Mouse (Mus musculus) spleen, postnatal 14 days (tissue): Measurements from ENCODE around the gene Hoxa9.

Source experiments
- DNase-seq, 2 experiments: peaks; one replicate each; pipeline ENCODE4 v3.0.0; 2021 to 2022; ENCODE audit warnings: low spot score in 2 of 2

The Hoxa9 gene

DNA sequence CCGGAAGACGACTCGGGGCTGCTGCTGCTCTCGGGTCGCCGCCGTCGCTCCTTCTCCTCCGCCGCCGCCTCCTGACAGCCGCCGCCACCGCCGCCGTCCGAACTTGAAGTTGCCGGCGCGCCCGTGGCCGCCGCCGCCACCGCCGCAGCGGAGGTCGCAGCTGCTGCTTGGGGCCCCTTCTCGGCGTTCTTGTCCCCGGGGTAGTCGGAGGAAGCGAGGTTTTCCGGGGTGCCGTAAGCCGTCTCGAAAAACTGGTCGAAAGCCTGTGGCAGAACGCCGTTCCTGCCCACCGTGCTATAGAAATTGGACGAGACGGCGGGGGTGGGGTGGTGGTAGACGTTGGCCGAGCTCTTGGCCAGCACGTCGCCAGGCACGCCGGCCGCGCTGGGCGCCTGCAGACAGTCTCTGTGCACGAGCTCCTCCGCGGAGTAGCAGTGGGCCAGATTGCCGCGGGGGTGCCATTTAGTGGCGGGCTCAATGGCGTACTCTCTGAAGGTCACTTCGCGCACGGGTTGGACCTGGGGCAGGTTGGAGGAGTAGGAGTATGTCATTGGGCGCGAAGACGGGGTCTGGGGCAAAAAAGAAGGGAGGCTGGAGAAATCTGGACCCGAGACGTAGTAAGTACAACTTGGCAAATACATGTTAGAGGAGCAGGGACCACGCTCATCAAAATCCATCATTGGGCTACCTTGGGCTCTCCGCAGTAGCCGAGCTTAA, 14.3 kb upstream of the Hoxa9 start:
- peak in 1 of 2 experiments; percentile 6 for DNase-seq

GRCm38 (mm10) chr6:52244471-52245039, 13.7 kb upstream of the Hoxa9 start:
- DNase-seq, result no peak

DNA sequence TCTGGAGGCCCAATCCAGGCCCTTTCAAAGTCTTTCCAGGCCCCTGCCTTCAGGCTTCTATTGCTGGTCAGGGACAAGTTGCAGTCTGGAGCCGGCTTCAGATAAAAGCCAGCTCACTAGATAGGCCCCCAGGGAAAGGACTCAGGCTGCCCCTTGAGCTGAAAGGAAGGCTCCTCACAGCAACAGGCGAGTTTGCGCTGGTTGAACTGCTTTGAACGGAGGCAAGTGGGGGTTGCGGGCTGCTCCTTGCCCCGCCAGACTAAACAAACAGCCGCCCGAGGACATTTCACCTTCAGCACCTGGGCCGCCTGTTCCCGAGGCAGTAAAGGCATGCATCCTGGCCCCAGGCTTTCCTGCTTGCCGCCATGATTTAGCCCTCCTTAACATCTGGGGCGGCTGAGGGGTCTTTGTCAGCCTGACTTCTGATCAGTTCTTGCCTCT, 12.8 kb upstream of the Hoxa9 start:
- peak in 1 of 2 experiments; percentile 3 for DNase-seq

DNA sequence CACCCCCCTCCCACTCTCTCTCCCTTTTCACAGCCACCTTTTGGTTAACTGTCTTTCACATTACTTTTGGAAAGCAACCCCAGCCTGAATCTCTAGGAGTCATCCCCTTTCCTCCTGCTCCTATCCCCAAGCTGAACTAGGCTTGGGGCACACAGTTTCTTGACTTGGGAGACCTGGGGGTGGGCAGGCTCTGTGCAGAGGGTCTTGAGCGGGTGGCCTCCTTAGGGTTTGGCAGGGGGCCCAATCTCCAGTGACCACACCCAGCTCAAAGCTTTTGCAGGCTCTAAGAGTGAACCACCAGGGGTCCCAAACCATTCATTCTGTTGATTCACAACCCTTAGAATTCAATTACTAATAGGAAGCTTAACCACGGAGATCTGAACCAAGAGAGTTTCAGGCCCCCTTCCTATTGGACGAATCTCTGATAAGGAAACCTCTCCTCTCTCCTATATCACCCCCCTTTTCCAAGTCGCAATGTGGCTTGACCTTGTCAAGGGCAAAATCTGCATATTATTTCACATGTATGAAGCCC, 12.0 kb upstream of the Hoxa9 start:
- peak in 1 of 2 experiments; percentile 1 for DNase-seq

DNA sequence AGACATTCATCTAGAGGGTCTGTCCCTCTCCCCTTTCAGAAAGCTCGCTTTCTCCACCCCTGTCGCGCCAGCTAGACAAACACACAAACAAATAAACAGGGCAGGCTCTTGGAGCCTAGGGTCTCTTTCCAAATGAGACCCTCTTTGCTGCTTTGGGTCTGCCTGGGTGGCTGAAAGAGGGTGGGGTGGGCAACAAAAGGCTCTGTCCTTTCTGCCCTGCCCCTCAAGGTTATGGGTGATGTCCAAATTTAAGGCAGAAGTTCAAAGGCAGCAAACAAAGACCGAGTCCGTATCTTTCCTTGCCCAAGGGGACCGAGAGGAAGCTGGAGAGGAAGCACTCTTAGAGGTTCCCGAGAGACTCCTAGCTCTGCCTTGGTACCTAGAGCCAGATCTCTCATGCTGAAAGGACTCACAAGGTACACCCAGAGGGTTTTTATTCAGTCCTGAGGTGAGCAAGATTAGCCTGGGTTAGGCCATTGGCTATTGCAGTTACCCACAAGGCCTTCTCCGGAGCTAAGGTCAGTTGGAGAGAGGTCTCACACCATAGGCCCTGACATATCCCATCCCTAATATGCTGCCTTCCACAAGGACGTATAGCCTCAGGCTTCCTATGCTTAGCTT, 10.2 kb upstream of the Hoxa9 start:
- DNase-seq, result peak in 1 of 2 experiments; percentile 2

DNA sequence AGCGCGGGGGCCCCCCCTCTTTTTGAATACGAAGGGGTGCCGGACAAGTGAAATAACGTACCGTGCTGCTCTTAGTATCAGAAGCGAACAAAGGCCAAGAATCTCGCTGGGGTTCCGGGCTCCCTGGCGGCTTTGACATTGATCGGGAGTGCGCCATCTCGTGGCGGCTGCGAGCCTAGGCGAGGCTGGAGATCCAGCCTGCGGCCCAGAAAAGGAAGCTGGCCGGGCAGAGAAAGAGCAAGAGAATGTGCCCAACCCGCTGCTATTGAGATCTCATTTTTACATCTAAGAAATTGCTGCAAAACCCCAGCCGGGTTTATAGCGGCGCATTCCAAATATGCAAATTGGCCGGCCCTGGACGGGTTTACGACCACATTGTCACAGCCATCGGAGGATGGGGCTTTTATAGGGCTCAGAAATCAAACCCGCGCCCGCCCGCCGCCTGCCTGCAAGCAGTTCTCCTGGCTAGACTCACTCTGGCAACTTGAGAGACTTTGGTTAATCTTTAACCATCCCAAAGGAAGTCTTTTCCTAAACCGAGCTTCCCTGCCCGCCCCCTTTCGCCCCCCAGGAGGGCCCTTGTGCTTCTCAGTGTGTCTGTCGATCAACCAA, 9.6 kb upstream of the Hoxa9 start, which contains the start of gene Hoxa10:
Hoxa10 (minus strand) TSS at position 466 of the 612 bp plus-strand sequence.
- peak in 1 of 2 experiments; percentile 70 for DNase-seq

DNA sequence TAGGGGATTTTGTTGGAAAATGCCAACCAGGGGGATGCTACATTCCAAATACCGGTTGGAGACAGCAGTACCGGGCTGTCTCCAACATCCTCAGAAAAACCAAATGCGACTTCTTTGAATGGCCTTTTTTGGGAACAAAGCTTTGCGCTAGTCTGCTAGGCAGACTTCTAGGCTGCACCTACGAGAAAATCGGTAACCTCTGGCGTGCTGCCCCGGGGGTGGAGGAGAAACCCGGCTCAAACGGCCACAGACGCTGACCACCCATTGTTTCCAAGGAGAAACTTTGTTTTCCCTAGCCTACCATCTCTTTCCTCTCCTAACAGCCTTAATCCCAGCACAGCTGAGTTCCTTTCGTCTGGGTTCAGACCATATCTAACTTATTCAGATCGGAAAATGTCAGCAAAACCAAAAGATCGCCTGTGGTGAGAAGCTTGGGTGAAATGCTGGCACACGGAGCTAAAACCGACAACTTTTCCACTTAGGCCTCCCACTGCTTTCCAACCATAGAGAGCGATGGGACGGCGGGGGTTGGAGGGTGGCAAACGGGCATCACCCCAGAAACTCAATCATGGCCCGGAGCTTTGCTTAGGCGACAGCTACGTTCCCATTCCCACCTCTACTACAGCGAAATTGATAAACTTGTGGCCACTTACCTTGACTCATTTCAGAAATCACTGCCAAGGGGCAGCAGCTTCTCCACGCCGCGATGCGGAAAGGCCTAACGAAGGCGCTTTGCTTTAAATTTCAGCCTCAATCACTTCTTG, 8.9 kb upstream of the Hoxa9 start:
- DNase-seq, result no peak

- DNase-seq, result no peak
Observed at GRCm38 (mm10) chr6:52238976-52239375, 8.1 kb upstream of the Hoxa9 start.

- no peak for DNase-seq
Observed at GRCm38 (mm10) chr6:52238155-52238545, 7.3 kb upstream of the Hoxa9 start.

DNA sequence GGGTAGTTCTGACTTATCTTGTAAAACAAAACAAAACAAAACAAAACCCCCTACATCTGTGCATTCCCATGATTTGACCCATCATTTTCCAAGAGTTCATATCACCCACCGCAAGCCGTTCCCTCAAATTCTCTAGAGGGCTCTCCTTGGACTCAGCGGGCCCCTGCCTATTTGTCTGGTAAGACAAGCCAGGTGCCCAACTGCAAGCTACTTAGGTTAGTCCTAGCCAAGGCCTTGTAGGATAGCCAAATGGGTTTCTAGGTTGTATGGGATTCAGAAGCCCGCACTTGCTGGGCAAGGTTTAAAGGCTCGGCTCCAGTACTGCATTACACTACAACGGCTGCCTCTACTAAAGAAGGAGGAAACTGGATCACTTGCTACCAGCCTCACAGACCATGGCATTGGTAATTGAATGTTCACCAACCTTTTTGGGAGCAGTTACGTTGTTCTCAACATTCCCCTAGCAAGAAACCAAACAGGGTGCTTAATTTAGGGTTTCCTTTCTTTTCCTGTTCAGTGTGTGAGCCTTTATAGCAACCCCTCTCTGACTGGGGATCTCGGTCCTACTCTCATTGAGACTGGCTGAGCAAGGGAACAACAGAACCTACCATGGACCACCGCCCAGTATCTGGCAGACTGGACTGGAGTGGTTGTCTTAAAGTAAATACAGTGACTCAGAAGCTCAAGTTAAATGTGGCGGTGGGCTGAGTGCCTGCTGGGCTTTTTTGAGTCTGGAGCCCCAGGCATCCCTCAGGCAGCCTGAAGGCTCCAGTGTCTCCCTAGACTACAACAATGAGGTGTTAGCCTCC, 6.7 kb upstream of the Hoxa9 start:
- no peak for DNase-seq

DNA sequence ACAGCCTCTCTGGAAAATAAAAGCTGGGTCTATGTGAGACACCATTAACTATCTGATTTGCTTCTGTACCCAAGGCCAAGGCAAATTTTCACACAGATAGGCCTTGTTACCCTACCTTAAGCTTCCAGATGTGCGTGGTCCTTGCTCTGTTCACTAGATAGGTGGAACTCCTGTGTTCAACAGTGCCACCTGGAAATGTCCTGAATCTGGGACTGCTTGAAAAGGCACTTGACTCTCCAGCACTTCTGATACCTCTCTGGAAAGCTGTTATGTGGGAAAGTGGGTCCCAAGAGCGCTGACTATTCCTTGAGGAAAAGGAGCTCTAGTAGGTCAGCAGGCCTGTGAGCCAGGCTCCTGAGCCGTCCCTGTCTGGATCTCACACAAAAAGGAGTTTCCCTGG, 5.9 kb upstream of the Hoxa9 start:
- no peak for DNase-seq

DNA sequence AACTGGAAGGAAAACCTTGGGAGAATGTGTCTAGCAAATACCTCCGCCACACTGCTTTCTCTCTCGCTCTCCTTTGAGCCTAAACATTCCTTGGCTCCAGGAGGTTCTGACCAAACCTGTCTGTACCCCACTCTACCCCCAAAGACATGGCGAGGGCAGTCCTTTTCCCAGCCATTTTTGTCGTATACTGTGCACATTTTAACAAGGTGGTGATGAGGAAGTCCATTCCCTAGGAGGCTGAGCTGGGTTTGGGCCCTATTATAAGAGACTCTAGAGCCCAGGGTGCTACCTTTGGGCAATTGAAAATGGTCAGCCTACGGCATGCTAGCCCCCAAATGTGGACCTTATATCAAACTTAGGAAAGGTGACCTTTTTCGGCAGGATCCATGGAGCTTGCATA, 5.0 kb upstream of the Hoxa9 start:
- DNase-seq, result no peak

GRCm38 (mm10) chr6:52235267-52235666, 4.4 kb upstream of the Hoxa9 start:
- peak in 1 of 2 experiments; percentile 4 for DNase-seq

- peak in 1 of 2 experiments; percentile 6 for DNase-seq
Observed at GRCm38 (mm10) chr6:52234428-52235140, 3.7 kb upstream of the Hoxa9 start.

- peak in 1 of 2 experiments; percentile 6 for DNase-seq
Observed at GRCm38 (mm10) chr6:52233546-52234427, 2.9 kb upstream of the Hoxa9 start.

DNA sequence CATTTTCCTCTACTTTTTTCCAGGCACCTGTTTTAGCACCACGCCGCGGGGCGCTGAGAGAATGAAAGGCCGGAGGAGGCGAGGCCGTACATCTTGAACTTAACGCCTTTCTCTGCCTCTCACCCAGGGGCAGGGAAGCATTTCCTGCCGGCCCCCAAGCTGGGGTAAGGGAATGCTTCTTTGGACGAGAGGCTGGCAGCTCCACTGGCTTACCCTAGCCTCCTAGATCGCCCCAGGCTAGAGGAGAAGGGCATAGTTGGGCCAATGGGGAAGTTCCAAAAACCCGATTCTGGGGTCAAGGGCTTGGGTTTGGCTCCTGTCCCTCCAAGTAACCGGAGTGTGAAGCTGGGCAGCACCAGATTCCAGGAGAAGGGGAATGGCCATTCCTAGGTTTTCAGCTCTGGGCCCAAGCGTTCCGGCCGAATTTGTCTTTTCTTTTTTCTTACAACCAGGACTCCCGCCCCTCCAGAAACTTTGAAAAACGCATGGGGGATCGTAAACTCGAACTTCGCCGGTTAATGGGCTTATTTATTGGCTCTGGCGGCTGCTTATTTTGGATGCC, 2.2 kb upstream of the Hoxa9 start:
- DNase-seq, result no peak

DNA sequence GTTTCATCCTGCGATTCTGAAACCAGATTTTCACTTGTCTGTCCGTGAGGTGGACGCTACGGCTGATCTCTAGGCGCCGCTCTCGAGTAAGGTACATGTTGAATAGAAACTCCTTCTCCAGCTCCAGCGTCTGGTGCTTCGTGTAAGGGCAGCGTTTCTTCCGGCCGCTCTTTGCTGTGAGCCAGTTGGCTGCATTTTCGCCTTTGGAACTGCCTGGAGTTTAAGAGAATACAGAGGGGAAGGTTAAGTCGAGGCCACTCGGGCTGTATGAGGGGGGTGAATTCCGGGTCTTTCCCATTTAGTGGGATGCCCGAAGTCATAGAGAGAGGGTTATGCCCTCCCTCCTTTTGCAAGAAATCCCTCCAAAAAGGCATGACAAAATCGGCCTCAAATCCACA, 1.7 kb upstream of the Hoxa9 start:
- DNase-seq, result no peak

DNA sequence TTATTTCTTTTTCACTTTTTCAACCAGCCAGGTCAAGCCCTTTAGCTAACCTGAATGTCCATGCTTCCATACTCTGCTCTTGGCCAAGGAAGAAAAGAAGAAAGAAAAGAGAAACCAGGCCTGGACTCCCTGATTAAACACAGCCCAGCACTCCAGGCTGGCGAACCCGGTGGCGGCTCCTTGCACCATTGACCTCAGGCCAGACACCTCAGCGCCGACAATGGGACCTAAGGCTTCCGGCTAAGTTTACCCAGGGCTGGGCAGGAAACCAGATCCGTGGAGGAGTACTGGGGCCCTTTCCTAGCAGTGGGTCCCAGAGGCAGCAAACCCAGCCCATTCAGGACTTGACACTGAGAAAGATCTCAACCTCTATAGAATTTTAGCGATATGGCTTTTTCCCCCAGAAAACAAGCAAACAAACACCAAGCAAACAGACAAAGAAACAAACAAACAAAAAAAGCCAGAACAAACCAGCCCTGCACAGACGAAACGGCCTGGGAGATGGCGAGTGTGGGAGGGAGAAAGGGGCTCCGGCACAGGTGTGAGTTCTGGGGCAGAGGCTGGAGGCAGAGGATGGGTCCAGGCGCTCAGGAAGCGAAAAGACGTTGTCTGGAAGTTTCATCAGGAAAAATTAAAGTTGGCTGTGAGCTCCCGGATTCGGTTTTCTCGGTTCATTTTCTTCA, 1.1 kb upstream of the Hoxa9 start:
- DNase-seq, result no peak
